Mouse (Mus musculus) bone marrow, adult 2 months (tissue): ENCODE results near the gene Fgf14.

Experiments
- CTCF ChIP-seq: fragments of 200-500 bp; IDR thresholded peaks from 2 replicates; pipeline ENCODE4 v1.5.1; 2011; ENCODE audit warnings: low read length, control low read depth; ENCODE audit not compliant: control insufficient read depth, insufficient read depth
- POLR2A ChIP-seq: fragments of 200-500 bp; IDR thresholded peaks from 2 replicates; pipeline ENCODE4 v1.6.1; 2011; ENCODE audit warnings: low read depth, mild to moderate bottlenecking, control low read depth, low read length, borderline replicate concordance; ENCODE audit not compliant: control insufficient read depth

DNA sequence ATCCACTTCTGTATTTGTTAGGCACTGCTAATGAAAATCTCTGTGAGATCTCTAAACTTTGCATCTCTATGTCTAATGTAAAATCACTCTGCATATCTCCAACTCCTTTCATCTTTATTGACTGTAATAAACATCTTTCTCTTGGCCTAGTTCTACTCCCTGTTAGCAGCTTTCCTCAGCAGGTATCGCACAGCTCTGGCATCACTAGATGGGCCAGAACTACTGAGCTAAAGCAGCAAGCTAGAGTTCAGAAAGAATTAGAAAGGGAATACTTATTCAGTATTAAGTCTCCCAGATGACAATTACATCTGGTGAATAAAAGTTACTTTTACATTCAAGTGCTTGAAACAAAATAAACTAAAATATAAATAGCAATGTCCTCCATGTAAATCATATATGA, 221.8 kb downstream of the Fgf14 start:
- TF ChIP-seq POLR2A (no peak), CTCF (no peak)
